Mouse (Mus musculus): ENCODE data around the gene Gm29609. TPM values are rescaled to one million over a fixed set of nuclear protein-coding genes. Genes with fewer than 3 reads are reported as not detected.

The Gm29609 gene
- total and polyA plus RNA-seq, 3 experiments, result 0.55 to 2.4 (median 0.81) TPM

GRCm38 (mm10) chr5:31192045-31192938 lies 12.6 kb upstream of the Gm29609 start:
- Histone ChIP-seq H3K9ac (ENCODE audit: low read depth, low read length) (peak overlapping the region; percentile 78), H3K79me2 (replicated peaks; ENCODE audit: control insufficient read depth, insufficient read depth, low read length) (no peaks in the 10 kb centered on the region), H3K27me3 (ENCODE audit: control insufficient read depth, insufficient read depth, low read length) (no peaks in the 10 kb centered on the region), H3K4me1 (ENCODE audit: control insufficient read depth, insufficient read depth, low read length) (peaks cover 2% of the 10 kb centered on the region), H3K27ac (peak overlapping the region; percentile 84), H3K4me3 (peak overlapping the region; percentile 92), H3K36me3 (ENCODE audit: control insufficient read depth, insufficient read depth, low read length) (peaks cover 6% of the 10 kb centered on the region)
- intact Hi-C loops (cut with DNase I), result no loop called here
- WGBS, result 8% methylated on average over 42 of the region's 42 CpGs
- no peak for DNase-seq
- TF ChIP-seq POLR2A (IDR thresholded peaks at IDR 0.05; ENCODE audit: insufficient read depth, low read depth, low read length), result no peak
- no peak for TF ChIP-seq EP300 (IDR thresholded peaks at IDR 0.05; ENCODE audit: insufficient read depth, low read depth, low read length)
- TF ChIP-seq CTCF (IDR thresholded peaks at IDR 0.05), result no peak

GRCm38 (mm10) chr5:31190201-31190600 lies 10.5 kb upstream of the Gm29609 start:
- Histone ChIP-seq H3K27me3 (ENCODE audit: control insufficient read depth, insufficient read depth, low read length) (no peaks in the 10 kb centered on the region), H3K36me3 (ENCODE audit: control insufficient read depth, insufficient read depth, low read length) (peaks cover 6% of the 10 kb centered on the region), H3K27ac (no peak overlapping the region), H3K4me3 (no peak overlapping the region), H3K79me2 (replicated peaks; ENCODE audit: control insufficient read depth, insufficient read depth, low read length) (no peaks in the 10 kb centered on the region), H3K9ac (ENCODE audit: low read depth, low read length) (no peak overlapping the region), H3K4me1 (ENCODE audit: control insufficient read depth, insufficient read depth, low read length) (peaks cover 2% of the 10 kb centered on the region)
- WGBS, result 91% methylated on average over 9 of the region's 9 CpGs
- intact Hi-C loops (cut with DNase I), result no loop called here
- DNase-seq, result no peak
- TF ChIP-seq CTCF (IDR thresholded peaks at IDR 0.05) (no peak), POLR2A (IDR thresholded peaks at IDR 0.05; ENCODE audit: insufficient read depth, low read depth, low read length) (no peak)

- TF ChIP-seq EP300 (IDR thresholded peaks at IDR 0.05; ENCODE audit: insufficient read depth, low read depth, low read length), result no peak
- peak; percentile 60 for TF ChIP-seq CTCF (IDR thresholded peaks at IDR 0.05)
- Histone ChIP-seq H3K9ac (ENCODE audit: low read depth, low read length) (no peak overlapping the region), H3K4me1 (ENCODE audit: control insufficient read depth, insufficient read depth, low read length) (peaks cover 2% of the 10 kb centered on the region), H3K27ac (no peak overlapping the region), H3K79me2 (replicated peaks; ENCODE audit: control insufficient read depth, insufficient read depth, low read length) (no peaks in the 10 kb centered on the region), H3K36me3 (ENCODE audit: control insufficient read depth, insufficient read depth, low read length) (no peaks in the 10 kb centered on the region; the same call in 1 of the 2 replicates), H3K4me3 (no peak overlapping the region), H3K27me3 (ENCODE audit: control insufficient read depth, insufficient read depth, low read length) (no peaks in the 10 kb centered on the region)
- DNase-seq, result no peak
- 75% methylated on average over 4 of the region's 4 CpGs for WGBS
- intact Hi-C loops (cut with DNase I), result loop anchor here (2.0 kb wide), 1 partner anchor 140 kb away; no protein-coding TSS in a partner anchor
These were observed 8.6 kb upstream of the Gm29609 start for GRCm38 (mm10) chr5:31188223-31188840.

GRCm38 (mm10) chr5:31183678-31184077 lies 4.0 kb upstream of the Gm29609 start:
- Histone ChIP-seq H3K27ac (no peak overlapping the region), H3K9ac (ENCODE audit: low read depth, low read length) (no peak overlapping the region), H3K36me3 (ENCODE audit: control insufficient read depth, insufficient read depth, low read length) (no peaks in the 10 kb centered on the region), H3K79me2 (replicated peaks; ENCODE audit: control insufficient read depth, insufficient read depth, low read length) (no peaks in the 10 kb centered on the region), H3K27me3 (ENCODE audit: control insufficient read depth, insufficient read depth, low read length) (no peaks in the 10 kb centered on the region), H3K4me1 (ENCODE audit: control insufficient read depth, insufficient read depth, low read length) (no peaks in the 10 kb centered on the region), H3K4me3 (no peak overlapping the region)
- TF ChIP-seq POLR2A (IDR thresholded peaks at IDR 0.05; ENCODE audit: insufficient read depth, low read depth, low read length) (no peak), CTCF (IDR thresholded peaks at IDR 0.05) (no peak), EP300 (IDR thresholded peaks at IDR 0.05; ENCODE audit: insufficient read depth, low read depth, low read length) (no peak)
- intact Hi-C loops (cut with DNase I), result no loop called here
- 40% methylated on average over 4 of the region's 4 CpGs for WGBS
- no peak for DNase-seq

- intact Hi-C loops (cut with DNase I), result loop anchor here (2.0 kb wide), 1 partner anchor 22 kb away; the partner anchor contains the start of gene Zfp513
- no peaks in the 10 kb centered on the region for H3K4me1 ChIP-seq (ENCODE audit: control insufficient read depth, insufficient read depth, low read length)
- WGBS, result 91% methylated on average over 9 of the region's 9 CpGs
- H3K9ac ChIP-seq (ENCODE audit: low read depth, low read length), result no peak overlapping the region
- TF ChIP-seq POLR2A (IDR thresholded peaks at IDR 0.05; ENCODE audit: insufficient read depth, low read depth, low read length) (no peak), EP300 (IDR thresholded peaks at IDR 0.05; ENCODE audit: insufficient read depth, low read depth, low read length) (no peak), CTCF (IDR thresholded peaks at IDR 0.05) (no peak)
- no peaks in the 10 kb centered on the region; the same call in 1 of the 2 replicates for H3K36me3 ChIP-seq (ENCODE audit: control insufficient read depth, insufficient read depth, low read length)
- H3K27me3 ChIP-seq (ENCODE audit: control insufficient read depth, insufficient read depth, low read length), result no peaks in the 10 kb centered on the region
- no peak overlapping the region for H3K27ac ChIP-seq
- no peak for DNase-seq
- no peak overlapping the region for H3K4me3 ChIP-seq
- H3K79me2 ChIP-seq (replicated peaks; ENCODE audit: control insufficient read depth, insufficient read depth, low read length), result 0 out of 2 replicates have a peak, but pooled peaks cover 2% of the 10 kb centered on the region
These were observed 1.6 kb upstream of the Gm29609 start for GRCm38 (mm10) chr5:31181183-31181770.

Data from heart, adult 2 months (tissue).